Mouse (Mus musculus): ENCODE data around the gene Adgrg5. TPM values are rescaled to one million over a fixed set of nuclear protein-coding genes. Genes with fewer than 3 reads are reported as not detected.
A peak's percentile ranks its signal among the peaks of the same experiment; 100 is the strongest.

Adgrg5 gene
- polyA plus RNA-seq (2012; rRNA removed): 0.15 and 0.26 TPM in 2 replicates

GRCm38 (mm10) chr8:94923405-94923804, at the start of gene Adgrg5:
Gene Adgrg5 (plus strand): TSS chr8:94923694.
- no peak for TF ChIP-seq CTCF (IDR thresholded peaks at IDR 0.05; ENCODE audit: control insufficient read depth, insufficient read depth, insufficient replicate concordance, low read depth, low read length)
- no peak for TF ChIP-seq POLR2A (IDR thresholded peaks at IDR 0.05; ENCODE audit: control insufficient read depth, low read depth, low read length)
- Histone ChIP-seq H3K4me3 (ENCODE audit: control insufficient read depth, low read depth, low read length) (no peak within 1 kb of the TSS), H3K36me3 (ENCODE audit: control insufficient read depth, insufficient read depth, low read length) (no peaks in the 10 kb centered on the region), H3K27ac (ENCODE audit: control insufficient read depth, insufficient read depth, low read depth, low read length) (no peak within 1 kb of the TSS), H3K27me3 (ENCODE audit: control insufficient read depth, insufficient read depth, low read length) (no peaks in the 10 kb centered on the region), H3K4me1 (ENCODE audit: control insufficient read depth, insufficient read depth, low read length) (peaks cover under 1% of the 10 kb centered on the region; the same call in 1 of the 2 replicates)

DNA sequence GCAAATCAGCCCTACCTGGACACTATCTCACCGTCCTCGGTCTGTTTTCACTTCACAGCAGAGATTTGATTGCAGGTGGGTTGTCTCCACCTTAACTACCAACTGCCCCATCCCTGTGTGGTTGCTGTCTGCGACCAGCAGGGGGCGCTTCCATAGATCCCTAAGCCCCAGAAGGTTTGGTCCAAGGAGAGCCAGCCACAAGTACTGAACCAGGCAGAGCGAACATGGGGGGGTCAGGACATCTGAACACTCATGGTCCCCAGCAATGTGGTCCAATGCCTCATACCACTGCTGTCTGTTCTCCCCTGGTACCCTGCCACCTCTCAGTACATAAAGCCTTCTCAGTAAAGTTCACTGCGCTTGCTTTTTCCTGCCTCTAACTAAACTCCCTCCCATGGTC, 49.1 kb upstream of the Adgrg5 start:
- TF ChIP-seq POLR2A (IDR thresholded peaks at IDR 0.05; ENCODE audit: control insufficient read depth, low read depth, low read length) (no peak), CTCF (IDR thresholded peaks at IDR 0.05; ENCODE audit: control insufficient read depth, insufficient read depth, insufficient replicate concordance, low read depth, low read length) (peak; percentile 90)
- H3K36me3 ChIP-seq (ENCODE audit: control insufficient read depth, insufficient read depth, low read length): no peaks in the 10 kb centered on the region
- peaks cover 17% of the 10 kb centered on the region for H3K4me1 ChIP-seq (ENCODE audit: control insufficient read depth, insufficient read depth, low read length)
- H3K4me3 ChIP-seq (ENCODE audit: control insufficient read depth, low read depth, low read length): no peak overlapping the region
- H3K27me3 ChIP-seq (ENCODE audit: control insufficient read depth, insufficient read depth, low read length): no peaks in the 10 kb centered on the region
- H3K27ac ChIP-seq (ENCODE audit: control insufficient read depth, insufficient read depth, low read depth, low read length): no peak overlapping the region

DNA sequence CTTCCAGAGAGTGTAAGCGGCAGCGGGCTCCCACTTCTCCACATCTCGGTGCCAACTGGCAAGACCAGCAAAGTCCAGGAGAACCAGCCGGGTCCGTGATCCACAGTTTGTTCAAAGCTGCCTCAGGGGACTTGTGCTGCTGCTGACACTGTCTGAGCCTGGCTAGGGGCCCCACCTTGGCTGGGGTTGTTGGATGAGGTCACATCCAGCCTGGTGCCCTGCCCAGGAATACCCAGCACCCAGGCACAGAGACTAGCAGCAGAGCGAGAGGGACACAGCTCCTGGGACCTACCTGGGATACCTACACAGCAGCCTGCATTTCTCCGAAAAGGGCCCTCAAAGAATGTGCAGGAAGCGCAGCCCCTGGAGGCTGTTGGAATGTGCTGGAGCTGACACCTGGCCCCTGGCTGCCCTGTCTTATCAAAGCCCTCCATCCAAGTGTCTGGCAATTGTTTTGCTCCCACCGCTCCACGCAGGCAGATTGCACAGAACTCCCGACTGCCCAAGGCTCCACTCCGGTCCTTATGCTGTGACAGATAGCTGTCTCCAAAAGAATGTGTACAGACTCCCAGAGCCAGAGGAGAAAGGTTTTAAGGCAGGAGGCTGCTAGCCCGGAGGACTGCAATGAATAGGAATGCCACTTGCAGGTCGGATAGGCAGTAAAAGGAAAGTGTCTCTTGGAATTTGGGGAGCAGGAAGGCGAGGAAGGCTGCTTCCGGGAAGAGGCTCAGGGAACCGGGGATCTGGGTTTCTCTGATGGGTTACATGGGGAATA, 48.2 kb upstream of the Adgrg5 start:
- no peaks in the 10 kb centered on the region for H3K27me3 ChIP-seq (ENCODE audit: control insufficient read depth, insufficient read depth, low read length)

DNA sequence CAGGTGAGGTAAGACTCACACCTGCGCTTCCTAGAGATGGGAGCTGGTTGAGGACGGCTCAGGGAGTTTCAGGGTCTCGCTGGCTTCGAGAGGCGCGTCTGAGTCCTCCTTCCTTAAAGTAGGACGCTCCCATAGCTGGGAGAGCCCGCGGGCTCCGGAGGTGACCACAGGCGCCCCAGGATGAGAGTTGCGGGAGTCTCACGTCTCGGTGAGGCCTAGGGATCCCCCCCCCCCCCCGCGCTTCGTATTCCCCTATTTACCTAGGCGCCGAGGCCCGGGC, 47.7 kb upstream of the Adgrg5 start:
- Histone ChIP-seq H3K4me3 (ENCODE audit: control insufficient read depth, low read depth, low read length) (peak overlapping the region; percentile 73), H3K36me3 (ENCODE audit: control insufficient read depth, insufficient read depth, low read length) (no peaks in the 10 kb centered on the region), H3K27me3 (ENCODE audit: control insufficient read depth, insufficient read depth, low read length) (no peaks in the 10 kb centered on the region), H3K27ac (ENCODE audit: control insufficient read depth, insufficient read depth, low read depth, low read length) (no peak overlapping the region), H3K4me1 (ENCODE audit: control insufficient read depth, insufficient read depth, low read length) (peaks cover 17% of the 10 kb centered on the region)
- no peak for TF ChIP-seq POLR2A (IDR thresholded peaks at IDR 0.05; ENCODE audit: control insufficient read depth, low read depth, low read length)
- no peak for TF ChIP-seq CTCF (IDR thresholded peaks at IDR 0.05; ENCODE audit: control insufficient read depth, insufficient read depth, insufficient replicate concordance, low read depth, low read length)

More for the DNA sequence above, 48.2 kb upstream of the Adgrg5 start:
- Histone ChIP-seq H3K4me3 (ENCODE audit: control insufficient read depth, low read depth, low read length) (peak overlapping the region; percentile 73), H3K27ac (ENCODE audit: control insufficient read depth, insufficient read depth, low read depth, low read length) (no peak overlapping the region), H3K4me1 (ENCODE audit: control insufficient read depth, insufficient read depth, low read length) (peaks cover 17% of the 10 kb centered on the region), H3K36me3 (ENCODE audit: control insufficient read depth, insufficient read depth, low read length) (no peaks in the 10 kb centered on the region)
- TF ChIP-seq CTCF (IDR thresholded peaks at IDR 0.05; ENCODE audit: control insufficient read depth, insufficient read depth, insufficient replicate concordance, low read depth, low read length): no peak
- TF ChIP-seq POLR2A (IDR thresholded peaks at IDR 0.05; ENCODE audit: control insufficient read depth, low read depth, low read length): no peak

- Histone ChIP-seq H3K36me3 (ENCODE audit: control insufficient read depth, insufficient read depth, low read length) (no peaks in the 10 kb centered on the region), H3K4me3 (ENCODE audit: control insufficient read depth, low read depth, low read length) (peak within 1 kb of the TSS; percentile 73), H3K4me1 (ENCODE audit: control insufficient read depth, insufficient read depth, low read length) (peaks cover 17% of the 10 kb centered on the region), H3K27ac (ENCODE audit: control insufficient read depth, insufficient read depth, low read depth, low read length) (no peak within 1 kb of the TSS), H3K27me3 (ENCODE audit: control insufficient read depth, insufficient read depth, low read length) (no peaks in the 10 kb centered on the region)
- TF ChIP-seq CTCF (IDR thresholded peaks at IDR 0.05; ENCODE audit: control insufficient read depth, insufficient read depth, insufficient replicate concordance, low read depth, low read length) (no peak), POLR2A (IDR thresholded peaks at IDR 0.05; ENCODE audit: control insufficient read depth, low read depth, low read length) (no peak)
Measured at GRCm38 (mm10) chr8:94876197-94876730, 47.2 kb upstream of the Adgrg5 start, which contains the start of gene Dok4. Gene Dok4 (minus strand): TSS chr8:94876330.

GRCm38 (mm10) chr8:94876820-94877219, 46.7 kb upstream of the Adgrg5 start:
- no peaks in the 10 kb centered on the region for H3K27me3 ChIP-seq (ENCODE audit: control insufficient read depth, insufficient read depth, low read length)
- no peak overlapping the region for H3K4me3 ChIP-seq (ENCODE audit: control insufficient read depth, low read depth, low read length)
- peaks cover 17% of the 10 kb centered on the region for H3K4me1 ChIP-seq (ENCODE audit: control insufficient read depth, insufficient read depth, low read length)
- H3K36me3 ChIP-seq (ENCODE audit: control insufficient read depth, insufficient read depth, low read length): no peaks in the 10 kb centered on the region
- TF ChIP-seq CTCF (IDR thresholded peaks at IDR 0.05; ENCODE audit: control insufficient read depth, insufficient read depth, insufficient replicate concordance, low read depth, low read length) (no peak), POLR2A (IDR thresholded peaks at IDR 0.05; ENCODE audit: control insufficient read depth, low read depth, low read length) (no peak)
- H3K27ac ChIP-seq (ENCODE audit: control insufficient read depth, insufficient read depth, low read depth, low read length): no peak overlapping the region

GRCm38 (mm10) chr8:94880742-94881141, 42.8 kb upstream of the Adgrg5 start:
- H3K4me3 ChIP-seq (ENCODE audit: control insufficient read depth, low read depth, low read length): no peak overlapping the region
- no peak overlapping the region for H3K27ac ChIP-seq (ENCODE audit: control insufficient read depth, insufficient read depth, low read depth, low read length)
- no peak for TF ChIP-seq CTCF (IDR thresholded peaks at IDR 0.05; ENCODE audit: control insufficient read depth, insufficient read depth, insufficient replicate concordance, low read depth, low read length)
- no peak for TF ChIP-seq POLR2A (IDR thresholded peaks at IDR 0.05; ENCODE audit: control insufficient read depth, low read depth, low read length)
- H3K36me3 ChIP-seq (ENCODE audit: control insufficient read depth, insufficient read depth, low read length): no peaks in the 10 kb centered on the region
- H3K4me1 ChIP-seq (ENCODE audit: control insufficient read depth, insufficient read depth, low read length): peaks cover 5% of the 10 kb centered on the region
- H3K27me3 ChIP-seq (ENCODE audit: control insufficient read depth, insufficient read depth, low read length): no peaks in the 10 kb centered on the region
